Mouse (Mus musculus) hindbrain, embryonic 13.5 days (tissue): ENCODE measurements at regions not wholly inside any gene's neighbourhood (a gene's known extent, or its start where the extent isn't known, plus 50 kb on each side); places are given as distances from the start of the nearest gene placed in this dataset.

Source experiments
- ATAC-seq: fragments of 200-750 bp; cut with Nextera tagmentation; 2 replicates; pipeline ENCODE4 v1.8.0; 2017; ENCODE audit warnings: moderate TSS enrichment; ENCODE audit not compliant: low FRiP score
- H3K27ac ChIP-seq: fragments of 300-500 bp; sonication (generic); 2 replicates; pipeline ENCODE4 v1.5.1; 2015; ENCODE audit warnings: inconsistent platforms, mild to moderate bottlenecking, moderate library complexity
- H3K27me3 ChIP-seq: fragments of 300-500 bp; sonication (generic); 2 replicates; pipeline ENCODE4 v1.6.1; 2015; ENCODE audit warnings: mild to moderate bottlenecking, inconsistent platforms
- H3K36me3 ChIP-seq: fragments of 300-500 bp; sonication (generic); 2 replicates; pipeline ENCODE4 v1.6.1; 2015; ENCODE audit warnings: mild to moderate bottlenecking, inconsistent platforms
- H3K4me1 ChIP-seq: fragments of 300-500 bp; sonication (generic); replicated peaks from 2 replicates; pipeline ENCODE4 v1.6.1; 2015; ENCODE audit warnings: inconsistent platforms
- H3K4me2 ChIP-seq: fragments of 300-500 bp; sonication (generic); 2 replicates; pipeline ENCODE4 v1.6.1; 2015; ENCODE audit warnings: inconsistent platforms, mild to moderate bottlenecking, moderate library complexity
- H3K4me3 ChIP-seq: fragments of 300-500 bp; sonication (generic); 2 replicates; pipeline ENCODE4 v1.5.1; 2015; ENCODE audit warnings: mild to moderate bottlenecking, inconsistent platforms
- H3K9ac ChIP-seq: fragments of 300-500 bp; sonication (generic); 2 replicates; pipeline ENCODE4 v1.6.1; 2015; ENCODE audit warnings: mild to moderate bottlenecking, inconsistent platforms
- H3K9me3 ChIP-seq: fragments of 300-500 bp; sonication (generic); 2 replicates; pipeline ENCODE4 v1.6.1; 2016; ENCODE audit warnings: inconsistent platforms
- WGBS: fragments of 180-500 bp; shearing (Covaris S2); methylation state at CpG from one replicate; pipeline ENCODE4 v1.1.7; 2015; 5-methylcytosine and 5-hydroxymethylcytosine counted together

DNA sequence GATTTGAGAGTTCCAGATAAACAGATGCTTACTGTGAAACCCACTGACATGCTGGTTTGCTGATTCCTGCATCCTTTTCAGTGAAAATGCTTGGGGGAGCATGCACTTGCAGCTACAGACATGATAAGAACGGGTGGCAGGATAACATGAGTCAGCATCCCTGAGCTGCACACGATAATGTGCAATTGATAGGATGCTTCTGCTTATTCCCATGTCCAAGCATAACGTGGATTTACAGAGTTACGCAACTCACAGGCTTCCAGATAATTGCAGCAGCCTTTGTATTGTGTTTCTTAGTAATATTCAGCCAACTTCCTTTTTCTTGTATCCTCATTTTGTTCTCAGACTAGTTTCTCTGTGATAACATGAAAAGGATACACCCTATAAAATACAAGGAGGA lies 245.7 kb downstream of the Flrt2 start:
- no peaks in the 10 kb centered on the region for H3K36me3 ChIP-seq
- WGBS = 72% methylated on average over 4 of the region's 4 CpGs
- no peak overlapping the region for H3K27ac ChIP-seq
- no peak for ATAC-seq
- H3K27me3 ChIP-seq = no peaks in the 10 kb centered on the region
- no peaks in the 10 kb centered on the region for H3K9me3 ChIP-seq
- no peak overlapping the region for H3K9ac ChIP-seq
- no peak overlapping the region for H3K4me3 ChIP-seq
- no peak overlapping the region for H3K4me2 ChIP-seq
- no peaks in the 10 kb centered on the region for H3K4me1 ChIP-seq

GRCm38 (mm10) chr12:95940465-95941012 lies 248.5 kb downstream of the Flrt2 start:
- no peak overlapping the region for H3K27ac ChIP-seq
- H3K9me3 ChIP-seq = no peaks in the 10 kb centered on the region
- H3K4me1 ChIP-seq = no peaks in the 10 kb centered on the region
- 72% methylated on average over 1 of the region's 1 CpGs for WGBS
- H3K27me3 ChIP-seq = no peaks in the 10 kb centered on the region
- H3K9ac ChIP-seq = no peak overlapping the region
- no peaks in the 10 kb centered on the region for H3K36me3 ChIP-seq
- H3K4me2 ChIP-seq = no peak overlapping the region
- H3K4me3 ChIP-seq = no peak overlapping the region
- peak; percentile 49; the same call in 1 of the 2 replicates for ATAC-seq

- Histone ChIP-seq H3K4me3 (no peak overlapping the region), H3K9me3 (no peaks in the 10 kb centered on the region), H3K27me3 (peaks cover 9% of the 10 kb centered on the region; the same call in 1 of the 2 replicates), H3K4me2 (no peak overlapping the region), H3K4me1 (no peaks in the 10 kb centered on the region), H3K36me3 (no peaks in the 10 kb centered on the region), H3K27ac (no peak overlapping the region), H3K9ac (no peak overlapping the region)
- no peak for ATAC-seq
- WGBS = 64% methylated on average over 6 of the region's 6 CpGs
These were observed 267.9 kb downstream of the Flrt2 start for GRCm38 (mm10) chr12:95959786-95960504.

DNA sequence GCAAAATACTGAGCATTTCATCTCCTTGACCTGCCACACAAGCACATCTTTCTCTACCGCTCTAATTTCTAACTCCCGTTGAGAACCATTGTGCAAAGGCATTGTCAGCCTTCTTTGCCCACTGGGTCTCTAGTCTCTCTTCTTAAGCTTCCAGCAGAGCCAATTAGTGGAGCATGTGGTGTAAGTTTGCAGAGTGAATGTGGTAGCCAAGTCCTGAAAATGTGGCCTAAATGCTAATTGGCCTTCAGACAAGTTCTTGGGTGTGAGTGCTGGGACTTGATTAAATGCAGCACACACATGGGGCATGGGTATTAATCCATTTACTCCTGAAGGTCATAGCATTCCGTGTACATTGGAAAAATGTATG lies 268.5 kb downstream of the Flrt2 start:
- H3K4me1 ChIP-seq = no peaks in the 10 kb centered on the region
- H3K4me3 ChIP-seq = no peak overlapping the region
- no peak overlapping the region for H3K4me2 ChIP-seq
- no peaks in the 10 kb centered on the region for H3K9me3 ChIP-seq
- no peaks in the 10 kb centered on the region for H3K36me3 ChIP-seq
- ATAC-seq = 0 out of 2 replicates have a peak, but pooled peaks have one; percentile 24
- H3K9ac ChIP-seq = no peak overlapping the region
- peaks cover 9% of the 10 kb centered on the region; the same call in 1 of the 2 replicates for H3K27me3 ChIP-seq
- no peak overlapping the region for H3K27ac ChIP-seq
- WGBS = 33% methylated on average over 3 of the region's 3 CpGs

- Histone ChIP-seq H3K9me3 (no peaks in the 10 kb centered on the region), H3K27me3 (peaks cover 9% of the 10 kb centered on the region; the same call in 1 of the 2 replicates), H3K4me1 (no peaks in the 10 kb centered on the region), H3K4me3 (no peak overlapping the region), H3K9ac (no peak overlapping the region), H3K4me2 (no peak overlapping the region), H3K27ac (no peak overlapping the region), H3K36me3 (no peaks in the 10 kb centered on the region)
- WGBS = 85% methylated on average over 4 of the region's 4 CpGs
- no peak for ATAC-seq
These were observed 270.8 kb downstream of the Flrt2 start for GRCm38 (mm10) chr12:95962817-95963216.

GRCm38 (mm10) chr12:95988669-95989288 lies 296.8 kb downstream of the Flrt2 start:
- Histone ChIP-seq H3K4me3 (no peak overlapping the region), H3K9ac (no peak overlapping the region), H3K27ac (no peak overlapping the region), H3K36me3 (no peaks in the 10 kb centered on the region), H3K4me1 (no peaks in the 10 kb centered on the region), H3K9me3 (no peaks in the 10 kb centered on the region), H3K4me2 (no peak overlapping the region), H3K27me3 (no peaks in the 10 kb centered on the region)
- WGBS = 81% methylated on average over 5 of the region's 5 CpGs
- no peak for ATAC-seq

DNA sequence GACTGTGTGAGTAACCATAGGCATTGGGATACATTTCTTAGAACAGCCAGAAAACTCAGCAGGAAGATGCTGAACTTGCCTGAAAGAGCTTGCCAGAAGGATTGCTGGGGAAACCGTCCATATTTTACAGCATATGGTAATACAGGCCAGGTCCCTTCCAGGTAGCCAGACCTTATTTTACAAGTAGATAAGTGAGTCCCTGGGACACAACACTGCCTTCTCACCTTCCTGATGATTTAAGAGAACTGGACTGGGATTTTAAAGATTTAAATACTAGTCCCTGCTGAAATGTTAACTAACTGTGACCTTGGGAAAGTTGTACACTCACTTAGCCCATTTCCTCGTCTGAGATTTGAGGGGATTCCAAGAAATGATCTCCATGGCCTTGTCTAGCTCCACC lies 302.9 kb downstream of the Flrt2 start:
- 68% methylated on average over 2 of the region's 2 CpGs for WGBS
- Histone ChIP-seq H3K27ac (no peak overlapping the region), H3K4me1 (no peaks in the 10 kb centered on the region), H3K9ac (no peak overlapping the region), H3K27me3 (no peaks in the 10 kb centered on the region), H3K36me3 (no peaks in the 10 kb centered on the region), H3K9me3 (no peaks in the 10 kb centered on the region), H3K4me3 (no peak overlapping the region), H3K4me2 (no peak overlapping the region)
- ATAC-seq = no peak

GRCm38 (mm10) chr12:96030180-96030579 lies 338.2 kb downstream of the Flrt2 start:
- no peak overlapping the region for H3K4me2 ChIP-seq
- no peak overlapping the region for H3K9ac ChIP-seq
- no peaks in the 10 kb centered on the region for H3K36me3 ChIP-seq
- H3K4me1 ChIP-seq = no peaks in the 10 kb centered on the region
- H3K27ac ChIP-seq = no peak overlapping the region
- no peaks in the 10 kb centered on the region for H3K27me3 ChIP-seq
- 45% methylated on average over 1 of the region's 1 CpGs for WGBS
- no peak for ATAC-seq
- no peaks in the 10 kb centered on the region for H3K9me3 ChIP-seq
- H3K4me3 ChIP-seq = no peak overlapping the region

DNA sequence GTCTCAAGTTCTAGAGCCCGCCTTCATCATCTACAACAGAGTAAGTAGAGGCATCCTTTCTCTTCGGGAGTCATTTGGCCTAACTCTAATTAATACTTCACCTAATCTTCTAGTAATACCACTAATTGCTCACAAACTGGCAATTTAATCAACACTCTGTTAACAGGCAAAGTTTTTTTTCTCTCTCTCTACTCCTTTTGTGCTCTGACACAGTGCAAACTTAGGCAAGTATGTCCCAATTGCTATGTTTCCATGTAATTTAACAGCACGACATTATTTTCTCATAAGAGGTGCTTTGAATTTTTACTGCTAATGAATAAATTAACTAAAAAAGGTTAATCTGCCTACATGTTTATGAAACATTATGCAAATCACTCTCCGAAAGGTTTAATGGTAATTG lies 383.3 kb downstream of the Flrt2 start:
- H3K27me3 ChIP-seq = no peaks in the 10 kb centered on the region
- H3K4me2 ChIP-seq = no peak overlapping the region
- H3K36me3 ChIP-seq = no peaks in the 10 kb centered on the region
- no peaks in the 10 kb centered on the region for H3K4me1 ChIP-seq
- H3K4me3 ChIP-seq = no peak overlapping the region
- H3K27ac ChIP-seq = no peak overlapping the region
- no peak for ATAC-seq
- 77% methylated on average over 4 of the region's 4 CpGs for WGBS
- H3K9me3 ChIP-seq = no peaks in the 10 kb centered on the region
- no peak overlapping the region for H3K9ac ChIP-seq

- WGBS = 92% methylated on average over 2 of the region's 2 CpGs
- Histone ChIP-seq H3K9ac (no peak overlapping the region), H3K4me2 (no peak overlapping the region)
These were observed 399.0 kb downstream of the Flrt2 start for GRCm38 (mm10) chr12:96090995-96091394.

DNA sequence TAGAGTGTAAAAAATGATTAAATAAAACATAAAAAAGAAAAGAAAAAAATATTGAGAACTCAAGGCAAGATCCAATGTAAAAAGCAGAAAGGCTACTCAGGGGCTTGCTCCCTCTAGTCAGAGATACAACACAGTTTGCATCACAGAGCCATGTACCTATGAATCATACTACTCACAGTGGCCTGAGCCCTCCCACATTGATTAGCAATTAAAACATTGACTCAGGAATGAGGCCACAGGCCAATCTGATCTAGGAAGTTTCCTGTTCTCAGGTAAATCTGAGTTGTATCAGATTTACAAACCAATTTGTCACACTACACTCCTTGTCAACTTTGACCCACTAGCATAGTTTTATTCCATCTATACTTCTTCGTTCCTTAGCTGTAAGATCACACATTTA lies 414.2 kb downstream of the Flrt2 start:
- H3K4me3 ChIP-seq = no peak overlapping the region
- H3K27ac ChIP-seq = no peak overlapping the region
- H3K36me3 ChIP-seq = no peaks in the 10 kb centered on the region
- H3K4me1 ChIP-seq = no peaks in the 10 kb centered on the region
- no peaks in the 10 kb centered on the region for H3K27me3 ChIP-seq
- H3K9me3 ChIP-seq = no peaks in the 10 kb centered on the region
- ATAC-seq = no peak
- no peak overlapping the region for H3K4me2 ChIP-seq
- no peak overlapping the region for H3K9ac ChIP-seq
- 85% methylated on average over 1 of the region's 1 CpGs for WGBS

More at GRCm38 (mm10) chr12:96090995-96091394, 399.0 kb downstream of the Flrt2 start:
- no peak overlapping the region for H3K27ac ChIP-seq
- ATAC-seq = no peak
- no peaks in the 10 kb centered on the region for H3K27me3 ChIP-seq
- H3K36me3 ChIP-seq = no peaks in the 10 kb centered on the region
- H3K4me3 ChIP-seq = no peak overlapping the region
- H3K4me1 ChIP-seq = no peaks in the 10 kb centered on the region
- no peaks in the 10 kb centered on the region for H3K9me3 ChIP-seq

DNA sequence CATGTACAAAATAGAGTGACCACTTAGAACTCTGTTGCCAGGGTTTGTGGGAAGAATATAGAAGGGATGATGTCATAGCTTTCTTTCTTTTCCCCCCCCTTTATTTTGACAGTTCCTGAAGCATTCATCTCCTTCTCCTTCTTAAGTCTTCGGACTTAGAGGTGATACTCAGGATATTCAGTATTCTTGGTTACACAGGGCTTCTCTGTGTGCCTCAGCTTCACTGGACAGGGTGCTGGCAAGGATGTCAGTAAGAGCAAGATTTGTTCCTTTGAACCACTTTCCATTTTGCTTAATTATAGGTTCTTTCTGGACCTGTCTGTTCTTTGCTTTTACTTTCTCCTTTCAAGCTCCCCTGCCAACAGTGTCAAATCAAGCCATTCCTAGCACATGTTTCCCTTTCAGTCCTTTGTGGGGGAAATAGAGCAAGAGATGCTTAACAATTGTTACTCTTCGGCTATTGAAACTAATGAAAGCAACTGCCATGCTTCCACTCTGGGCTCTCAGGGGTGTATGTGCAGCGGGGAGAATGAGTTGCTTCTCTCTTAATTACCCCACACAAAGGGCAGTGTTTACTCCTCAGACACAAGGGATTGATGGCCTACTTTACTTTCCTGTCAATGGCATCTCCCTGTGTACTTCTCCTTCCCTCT lies 422.8 kb downstream of the Flrt2 start:
- H3K9me3 ChIP-seq = no peaks in the 10 kb centered on the region
- H3K27me3 ChIP-seq = no peaks in the 10 kb centered on the region
- no peak overlapping the region for H3K27ac ChIP-seq
- H3K4me2 ChIP-seq = no peak overlapping the region
- ATAC-seq = peak; percentile 65; the same call in 1 of the 2 replicates
- 25% methylated on average over 3 of the region's 3 CpGs for WGBS
- no peaks in the 10 kb centered on the region for H3K36me3 ChIP-seq
- no peak overlapping the region for H3K4me3 ChIP-seq
- no peaks in the 10 kb centered on the region; the same call in 1 of the 2 replicates for H3K4me1 ChIP-seq
- H3K9ac ChIP-seq = no peak overlapping the region
